Mouse (Mus musculus) thymus, adult 2 months (tissue): ENCODE measurements around the gene Dnal1.

ENCODE experiments used
- CTCF ChIP-seq: fragments of 200-500 bp; IDR thresholded peaks from 2 replicates; pipeline ENCODE4 v1.5.1; 2012; ENCODE audit warnings: mild to moderate bottlenecking, control low read depth, low read length, moderate library complexity, borderline replicate concordance; ENCODE audit not compliant: control insufficient read depth, poor library complexity, insufficient read depth; ENCODE audit errors: extremely low read depth
- POLR2A ChIP-seq: fragments of 200-500 bp; IDR thresholded peaks from 2 replicates; pipeline ENCODE4 v1.6.1; 2012; ENCODE audit warnings: mild to moderate bottlenecking, low read length, control low read depth, moderate library complexity; ENCODE audit not compliant: control insufficient read depth, poor library complexity, insufficient read depth; ENCODE audit errors: extremely low read depth

DNA sequence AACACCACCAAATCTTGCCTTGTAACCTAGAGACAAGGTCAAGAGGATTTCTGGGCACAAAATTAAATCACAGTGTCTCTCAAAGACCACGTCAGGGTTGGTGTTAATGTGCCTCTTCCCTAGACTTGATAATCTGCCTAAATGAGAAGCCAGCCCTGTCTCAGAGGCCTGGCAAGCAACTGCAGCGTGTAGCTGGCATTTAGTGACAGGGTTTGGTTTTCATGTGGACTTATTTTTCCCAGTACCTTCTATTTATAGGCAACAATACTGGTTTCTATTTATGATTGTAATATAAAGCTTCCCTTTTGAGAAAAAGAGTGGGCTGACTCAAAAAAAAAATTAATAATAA is 41.3 kb downstream of the Dnal1 start:
- TF ChIP-seq CTCF (no peak), POLR2A (no peak)
